Mouse (Mus musculus) megakaryocyte progenitor cell, adult 5-6 weeks (primary cell): ENCODE data around the gene Cacna1d. TPM values are rescaled to one million over a fixed set of nuclear protein-coding genes. Genes with fewer than 3 reads are reported as not detected.

Source experiments
- ATAC-seq: replicated peaks from 2 replicates; pipeline ENCODE4 v1.8.0; 2016; ENCODE audit warnings: mild to moderate bottlenecking, moderate TSS enrichment, inconsistent platforms; ENCODE audit not compliant: poor library complexity
- total RNA-seq, 2 experiments: library from RNA; stranded (forward) in 1 of 2; stranded (reverse) in 1 of 2; fragments of 157-497, 149-512 nt in 1 of 2; fragments of 200-1000 nt in 1 of 2; gene quantifications; 2 replicates each; pipeline versions ENCODE4 v1.2.3 to v1.2.4; 2015 to 2017

The Cacna1d gene
- total RNA-seq, 2 experiments from 2014 or later, result 0.37 to 0.67 TPM

- no peak for ATAC-seq
Observed at GRCm38 (mm10) chr14:30378306-30378705, 112.9 kb downstream of the Cacna1d start.

GRCm38 (mm10) chr14:30372878-30373277 lies 118.4 kb downstream of the Cacna1d start:
- no peak for ATAC-seq

GRCm38 (mm10) chr14:30371070-30371469 lies 120.2 kb downstream of the Cacna1d start:
- ATAC-seq, result no peak

- no peak for ATAC-seq
Observed at GRCm38 (mm10) chr14:30367074-30367473, 124.2 kb downstream of the Cacna1d start.

GRCm38 (mm10) chr14:30365866-30366265 lies 125.4 kb downstream of the Cacna1d start:
- no peak for ATAC-seq

- ATAC-seq, result no peak
Observed at GRCm38 (mm10) chr14:30363487-30364167, 127.6 kb downstream of the Cacna1d start.

- ATAC-seq, result peak; percentile 54
Observed at GRCm38 (mm10) chr14:30362370-30362769, 128.9 kb downstream of the Cacna1d start.

GRCm38 (mm10) chr14:30360478-30360877 lies 130.8 kb downstream of the Cacna1d start:
- ATAC-seq, result no peak

- no peak for ATAC-seq
Observed at GRCm38 (mm10) chr14:30360004-30360403, 131.3 kb downstream of the Cacna1d start.

- no peak for ATAC-seq
Observed at GRCm38 (mm10) chr14:30358028-30358427, 133.2 kb downstream of the Cacna1d start.

- no peak for ATAC-seq
Observed at GRCm38 (mm10) chr14:30356456-30356855, 134.8 kb downstream of the Cacna1d start.

GRCm38 (mm10) chr14:30354761-30355160 lies 136.5 kb downstream of the Cacna1d start:
- no peak for ATAC-seq

- no peak for ATAC-seq
Observed at GRCm38 (mm10) chr14:30354127-30354463, 137.2 kb downstream of the Cacna1d start.

- ATAC-seq, result no peak
Observed at GRCm38 (mm10) chr14:30353291-30354126, 137.7 kb downstream of the Cacna1d start.

GRCm38 (mm10) chr14:30352951-30353270 lies 138.3 kb downstream of the Cacna1d start:
- no peak for ATAC-seq

- ATAC-seq, result no peak
Observed at GRCm38 (mm10) chr14:30352061-30352950, 138.9 kb downstream of the Cacna1d start.

- ATAC-seq, result no peak
Observed at GRCm38 (mm10) chr14:30350285-30350684, 141.0 kb downstream of the Cacna1d start.

- no peak for ATAC-seq
Observed at GRCm38 (mm10) chr14:30344948-30345865, 146.0 kb downstream of the Cacna1d start.

- ATAC-seq, result no peak
Observed at GRCm38 (mm10) chr14:30343740-30344139, 147.5 kb downstream of the Cacna1d start.

- ATAC-seq, result no peak
Observed at GRCm38 (mm10) chr14:30341825-30342590, 149.2 kb downstream of the Cacna1d start.
